Mouse (Mus musculus): ENCODE data around the gene Sbsn.

GRCm38 (mm10) chr7:30781792-30782191 is 30.5 kb downstream of the Sbsn start:
- TF ChIP-seq CTCF (IDR thresholded peaks at IDR 0.05; ENCODE audit: low read depth), result peak; percentile 74
- no peak for TF ChIP-seq EP300 (IDR thresholded peaks at IDR 0.05; ENCODE audit: low read depth)

Data from liver, postnatal 0 days (tissue).